Mouse (Mus musculus): ENCODE data around the gene 4930415O20Rik. TPM values are rescaled to one million over a fixed set of nuclear protein-coding genes. Genes with fewer than 3 reads are reported as not detected.

Gene 4930415O20Rik
- polyA plus RNA-seq (2012; rRNA removed), result 0.46 and 2.7 TPM in 2 replicates

- H3K27me3 ChIP-seq (ENCODE audit: control insufficient read depth, insufficient read depth, low read length), result no peaks in the 10 kb centered on the region
Observed at GRCm38 (mm10) chr15:98570873-98571538, at the start of gene 4930415O20Rik, which contains the start of gene Ccnt1. 4930415O20Rik (plus strand) TSS chr15:98571004. Ccnt1 (minus strand) TSS chr15:98570923.

GRCm38 (mm10) chr15:98521245-98521644 lies 49.6 kb upstream of the 4930415O20Rik start:
- H3K4me3 ChIP-seq (ENCODE audit: low read depth, low read length), result no peak overlapping the region
- WGBS, result 84% methylated on average over 3 of the region's 3 CpGs
- H3K27me3 ChIP-seq (ENCODE audit: control insufficient read depth, insufficient read depth, low read length), result no peaks in the 10 kb centered on the region
- TF ChIP-seq POLR2A (IDR thresholded peaks at IDR 0.05; ENCODE audit: low read depth, low read length) (no peak), CTCF (IDR thresholded peaks at IDR 0.05; ENCODE audit: extremely low read depth, insufficient read length, insufficient replicate concordance, low read depth, low read length) (no peak)
- peaks cover 61% of the 10 kb centered on the region for H3K36me3 ChIP-seq (ENCODE audit: control insufficient read depth, insufficient read depth, low read length)
- H3K27ac ChIP-seq (ENCODE audit: insufficient read depth, low read depth, low read length), result no peak overlapping the region
- H3K4me1 ChIP-seq (ENCODE audit: control insufficient read depth, insufficient read depth, insufficient read length, low read length), result no peaks in the 10 kb centered on the region

More at GRCm38 (mm10) chr15:98570873-98571538, at the start of gene 4930415O20Rik, which contains the start of gene Ccnt1:
- TF ChIP-seq CTCF (IDR thresholded peaks at IDR 0.05; ENCODE audit: extremely low read depth, insufficient read length, insufficient replicate concordance, low read depth, low read length) (no peak), POLR2A (IDR thresholded peaks at IDR 0.05; ENCODE audit: low read depth, low read length) (no peak)
- Histone ChIP-seq H3K36me3 (ENCODE audit: control insufficient read depth, insufficient read depth, low read length) (no peaks in the 10 kb centered on the region), H3K27ac (ENCODE audit: insufficient read depth, low read depth, low read length) (no peak within 1 kb of the TSS), H3K4me3 (ENCODE audit: low read depth, low read length) (no peak within 1 kb of the TSS), H3K4me1 (ENCODE audit: control insufficient read depth, insufficient read depth, insufficient read length, low read length) (peaks cover 9% of the 10 kb centered on the region)
- WGBS, result 72% methylated on average over 10 of the region's 10 CpGs

GRCm38 (mm10) chr15:98526057-98526456 lies 44.7 kb upstream of the 4930415O20Rik start:
- no peak overlapping the region for H3K4me3 ChIP-seq (ENCODE audit: low read depth, low read length)
- H3K27ac ChIP-seq (ENCODE audit: insufficient read depth, low read depth, low read length), result no peak overlapping the region
- no peaks in the 10 kb centered on the region for H3K27me3 ChIP-seq (ENCODE audit: control insufficient read depth, insufficient read depth, low read length)
- WGBS, result 85% methylated on average over 5 of the region's 5 CpGs
- H3K36me3 ChIP-seq (ENCODE audit: control insufficient read depth, insufficient read depth, low read length), result peaks cover 76% of the 10 kb centered on the region
- no peak for TF ChIP-seq POLR2A (IDR thresholded peaks at IDR 0.05; ENCODE audit: low read depth, low read length)
- no peak for TF ChIP-seq CTCF (IDR thresholded peaks at IDR 0.05; ENCODE audit: extremely low read depth, insufficient read length, insufficient replicate concordance, low read depth, low read length)
- no peaks in the 10 kb centered on the region for H3K4me1 ChIP-seq (ENCODE audit: control insufficient read depth, insufficient read depth, insufficient read length, low read length)

- no peak overlapping the region for H3K4me3 ChIP-seq (ENCODE audit: low read depth, low read length)
- H3K27ac ChIP-seq (ENCODE audit: insufficient read depth, low read depth, low read length), result no peak overlapping the region
- H3K36me3 ChIP-seq (ENCODE audit: control insufficient read depth, insufficient read depth, low read length), result peaks cover 72% of the 10 kb centered on the region
- WGBS, result 96% methylated on average over 5 of the region's 5 CpGs
- no peaks in the 10 kb centered on the region for H3K27me3 ChIP-seq (ENCODE audit: control insufficient read depth, insufficient read depth, low read length)
- TF ChIP-seq POLR2A (IDR thresholded peaks at IDR 0.05; ENCODE audit: low read depth, low read length) (no peak), CTCF (IDR thresholded peaks at IDR 0.05; ENCODE audit: extremely low read depth, insufficient read length, insufficient replicate concordance, low read depth, low read length) (no peak)
- no peaks in the 10 kb centered on the region for H3K4me1 ChIP-seq (ENCODE audit: control insufficient read depth, insufficient read depth, insufficient read length, low read length)
Observed at GRCm38 (mm10) chr15:98527056-98527771, 43.6 kb upstream of the 4930415O20Rik start.

- Histone ChIP-seq H3K36me3 (ENCODE audit: control insufficient read depth, insufficient read depth, low read length) (peaks cover 64% of the 10 kb centered on the region), H3K27ac (ENCODE audit: insufficient read depth, low read depth, low read length) (no peak overlapping the region), H3K4me1 (ENCODE audit: control insufficient read depth, insufficient read depth, insufficient read length, low read length) (no peaks in the 10 kb centered on the region), H3K27me3 (ENCODE audit: control insufficient read depth, insufficient read depth, low read length) (no peaks in the 10 kb centered on the region), H3K4me3 (ENCODE audit: low read depth, low read length) (no peak overlapping the region)
- 86% methylated on average over 5 of the region's 5 CpGs for WGBS
- no peak for TF ChIP-seq CTCF (IDR thresholded peaks at IDR 0.05; ENCODE audit: extremely low read depth, insufficient read length, insufficient replicate concordance, low read depth, low read length)
- TF ChIP-seq POLR2A (IDR thresholded peaks at IDR 0.05; ENCODE audit: low read depth, low read length), result no peak
Observed at GRCm38 (mm10) chr15:98528066-98528563, 42.7 kb upstream of the 4930415O20Rik start.

- H3K36me3 ChIP-seq (ENCODE audit: control insufficient read depth, insufficient read depth, low read length), result peaks cover 33% of the 10 kb centered on the region
- no peak overlapping the region for H3K27ac ChIP-seq (ENCODE audit: insufficient read depth, low read depth, low read length)
- peak overlapping the region; percentile 18; the same call in 1 of the 2 replicates for H3K4me3 ChIP-seq (ENCODE audit: low read depth, low read length)
- TF ChIP-seq CTCF (IDR thresholded peaks at IDR 0.05; ENCODE audit: extremely low read depth, insufficient read length, insufficient replicate concordance, low read depth, low read length) (no peak), POLR2A (IDR thresholded peaks at IDR 0.05; ENCODE audit: low read depth, low read length) (no peak)
- WGBS, result 33% methylated on average over 5 of the region's 5 CpGs
- H3K4me1 ChIP-seq (ENCODE audit: control insufficient read depth, insufficient read depth, insufficient read length, low read length), result no peaks in the 10 kb centered on the region
- H3K27me3 ChIP-seq (ENCODE audit: control insufficient read depth, insufficient read depth, low read length), result no peaks in the 10 kb centered on the region
Observed at GRCm38 (mm10) chr15:98532281-98532680, 38.5 kb upstream of the 4930415O20Rik start.

GRCm38 (mm10) chr15:98533035-98533531 lies 37.7 kb upstream of the 4930415O20Rik start:
- WGBS, result under 1% methylated on average over 18 of the region's 18 CpGs
- Histone ChIP-seq H3K36me3 (ENCODE audit: control insufficient read depth, insufficient read depth, low read length) (peaks cover 25% of the 10 kb centered on the region), H3K27me3 (ENCODE audit: control insufficient read depth, insufficient read depth, low read length) (no peaks in the 10 kb centered on the region), H3K4me1 (ENCODE audit: control insufficient read depth, insufficient read depth, insufficient read length, low read length) (no peaks in the 10 kb centered on the region), H3K4me3 (ENCODE audit: low read depth, low read length) (peak overlapping the region; percentile 79), H3K27ac (ENCODE audit: insufficient read depth, low read depth, low read length) (peak overlapping the region; percentile 23; the same call in 1 of the 2 replicates)
- TF ChIP-seq CTCF (IDR thresholded peaks at IDR 0.05; ENCODE audit: extremely low read depth, insufficient read length, insufficient replicate concordance, low read depth, low read length) (no peak), POLR2A (IDR thresholded peaks at IDR 0.05; ENCODE audit: low read depth, low read length) (no peak)

Data from small intestine, adult 2 months (tissue).